Mouse (Mus musculus): ENCODE measurements around the gene Gprasp2.

GRCm38 (mm10) chrX:135837896-135838295 lies 938 bp upstream of the Gprasp2 start:
- TF ChIP-seq CTCF (IDR thresholded peaks at IDR 0.05) (no peak), EP300 (IDR thresholded peaks at IDR 0.05) (no peak)

Data from lung, postnatal 0 days (tissue).